Mouse (Mus musculus): ENCODE data around the gene Rplp0. TPM values are rescaled to one million over a fixed set of nuclear protein-coding genes. Genes with fewer than 3 reads are reported as not detected.

Rplp0 gene
- polyA plus RNA-seq, 1 experiment from 2014 or later, result 919 TPM

- Histone ChIP-seq H3K36me3 (ENCODE audit: control insufficient read depth, insufficient read depth) (peaks cover 3% of the 10 kb centered on the region), H3K27me3 (ENCODE audit: control insufficient read depth, insufficient read depth, low read depth, low read length) (no peaks in the 10 kb centered on the region), H3K4me3 (ENCODE audit: low read depth, low read length) (no peak overlapping the region), H3K27ac (ENCODE audit: low read length) (no peak overlapping the region), H3K9ac (ENCODE audit: low read depth, low read length) (no peak overlapping the region), H3K9me3 (replicated peaks; ENCODE audit: control insufficient read depth, low read length) (no peaks in the 10 kb centered on the region), H3K4me2 (ENCODE audit: low read depth, low read length) (no peak overlapping the region), H3K4me1 (ENCODE audit: control insufficient read depth, low read depth, low read length) (peaks cover 24% of the 10 kb centered on the region)
- ATAC-seq (ENCODE audit: low read depth), result no peak
- WGBS (ENCODE audit: insufficient replicate concordance), result 77% methylated on average over 11 of the region's 11 CpGs
Measured at GRCm38 (mm10) chr5:115546536-115546935, 12.7 kb upstream of the Rplp0 start.

- H3K4me1 ChIP-seq (ENCODE audit: control insufficient read depth, low read depth, low read length), result peaks cover 23% of the 10 kb centered on the region
- WGBS (ENCODE audit: insufficient replicate concordance), result 73% methylated on average over 6 of the region's 6 CpGs
Measured at GRCm38 (mm10) chr5:115547014-115547413, 12.3 kb upstream of the Rplp0 start.

GRCm38 (mm10) chr5:115547421-115547820 is 11.8 kb upstream of the Rplp0 start:
- H3K4me3 ChIP-seq (ENCODE audit: low read depth, low read length), result no peak overlapping the region
- no peak overlapping the region for H3K27ac ChIP-seq (ENCODE audit: low read length)
- peaks cover 19% of the 10 kb centered on the region for H3K4me1 ChIP-seq (ENCODE audit: control insufficient read depth, low read depth, low read length)
- no peaks in the 10 kb centered on the region for H3K9me3 ChIP-seq (replicated peaks; ENCODE audit: control insufficient read depth, low read length)
- no peak overlapping the region for H3K9ac ChIP-seq (ENCODE audit: low read depth, low read length)
- ATAC-seq (ENCODE audit: low read depth), result no peak
- H3K4me2 ChIP-seq (ENCODE audit: low read depth, low read length), result no peak overlapping the region
- H3K27me3 ChIP-seq (ENCODE audit: control insufficient read depth, insufficient read depth, low read depth, low read length), result no peaks in the 10 kb centered on the region
- H3K36me3 ChIP-seq (ENCODE audit: control insufficient read depth, insufficient read depth), result peaks cover 6% of the 10 kb centered on the region
- 78% methylated on average over 7 of the region's 7 CpGs for WGBS (ENCODE audit: insufficient replicate concordance)

More at GRCm38 (mm10) chr5:115547014-115547413, 12.3 kb upstream of the Rplp0 start:
- no peak overlapping the region for H3K4me3 ChIP-seq (ENCODE audit: low read depth, low read length)
- H3K36me3 ChIP-seq (ENCODE audit: control insufficient read depth, insufficient read depth), result peaks cover 4% of the 10 kb centered on the region
- no peaks in the 10 kb centered on the region for H3K9me3 ChIP-seq (replicated peaks; ENCODE audit: control insufficient read depth, low read length)
- H3K9ac ChIP-seq (ENCODE audit: low read depth, low read length), result no peak overlapping the region
- no peak overlapping the region for H3K27ac ChIP-seq (ENCODE audit: low read length)
- ATAC-seq (ENCODE audit: low read depth), result no peak
- H3K27me3 ChIP-seq (ENCODE audit: control insufficient read depth, insufficient read depth, low read depth, low read length), result no peaks in the 10 kb centered on the region
- no peak overlapping the region for H3K4me2 ChIP-seq (ENCODE audit: low read depth, low read length)

- no peak overlapping the region for H3K27ac ChIP-seq (ENCODE audit: low read length)
- ATAC-seq (ENCODE audit: low read depth), result no peak
- peaks cover 6% of the 10 kb centered on the region for H3K4me1 ChIP-seq (ENCODE audit: control insufficient read depth, low read depth, low read length)
- no peak overlapping the region for H3K4me3 ChIP-seq (ENCODE audit: low read depth, low read length)
- H3K4me2 ChIP-seq (ENCODE audit: low read depth, low read length), result no peak overlapping the region
- H3K9ac ChIP-seq (ENCODE audit: low read depth, low read length), result no peak overlapping the region
- H3K27me3 ChIP-seq (ENCODE audit: control insufficient read depth, insufficient read depth, low read depth, low read length), result no peaks in the 10 kb centered on the region
- H3K9me3 ChIP-seq (replicated peaks; ENCODE audit: control insufficient read depth, low read length), result no peaks in the 10 kb centered on the region
- 83% methylated on average over 18 of the region's 18 CpGs for WGBS (ENCODE audit: insufficient replicate concordance)
- H3K36me3 ChIP-seq (ENCODE audit: control insufficient read depth, insufficient read depth), result peaks cover 6% of the 10 kb centered on the region
Measured at GRCm38 (mm10) chr5:115548501-115549285, 10.6 kb upstream of the Rplp0 start.

GRCm38 (mm10) chr5:115550482-115551005 is 8.7 kb upstream of the Rplp0 start:
- Histone ChIP-seq H3K9ac (ENCODE audit: low read depth, low read length) (no peak overlapping the region), H3K27ac (ENCODE audit: low read length) (no peak overlapping the region), H3K4me2 (ENCODE audit: low read depth, low read length) (no peak overlapping the region), H3K27me3 (ENCODE audit: control insufficient read depth, insufficient read depth, low read depth, low read length) (no peaks in the 10 kb centered on the region), H3K9me3 (replicated peaks; ENCODE audit: control insufficient read depth, low read length) (no peaks in the 10 kb centered on the region), H3K4me3 (ENCODE audit: low read depth, low read length) (no peak overlapping the region), H3K4me1 (ENCODE audit: control insufficient read depth, low read depth, low read length) (no peaks in the 10 kb centered on the region), H3K36me3 (ENCODE audit: control insufficient read depth, insufficient read depth) (peaks cover 6% of the 10 kb centered on the region)
- ATAC-seq (ENCODE audit: low read depth), result no peak
- WGBS (ENCODE audit: insufficient replicate concordance), result 76% methylated on average over 11 of the region's 11 CpGs

- peaks cover 3% of the 10 kb centered on the region for H3K36me3 ChIP-seq (ENCODE audit: control insufficient read depth, insufficient read depth)
- no peak for ATAC-seq (ENCODE audit: low read depth)
- WGBS (ENCODE audit: insufficient replicate concordance), result 73% methylated on average over 12 of the region's 12 CpGs
Measured at GRCm38 (mm10) chr5:115551386-115551785, 7.9 kb upstream of the Rplp0 start.

GRCm38 (mm10) chr5:115551799-115552198 is 7.5 kb upstream of the Rplp0 start:
- Histone ChIP-seq H3K4me3 (ENCODE audit: low read depth, low read length) (no peak overlapping the region), H3K27ac (ENCODE audit: low read length) (no peak overlapping the region), H3K36me3 (ENCODE audit: control insufficient read depth, insufficient read depth) (peaks cover 3% of the 10 kb centered on the region), H3K9ac (ENCODE audit: low read depth, low read length) (no peak overlapping the region), H3K4me2 (ENCODE audit: low read depth, low read length) (no peak overlapping the region), H3K27me3 (ENCODE audit: control insufficient read depth, insufficient read depth, low read depth, low read length) (no peaks in the 10 kb centered on the region), H3K9me3 (replicated peaks; ENCODE audit: control insufficient read depth, low read length) (no peaks in the 10 kb centered on the region), H3K4me1 (ENCODE audit: control insufficient read depth, low read depth, low read length) (peaks cover 4% of the 10 kb centered on the region; the same call in 1 of the 2 replicates)
- ATAC-seq (ENCODE audit: low read depth), result no peak
- WGBS (ENCODE audit: insufficient replicate concordance), result 79% methylated on average over 13 of the region's 13 CpGs

More at GRCm38 (mm10) chr5:115551386-115551785, 7.9 kb upstream of the Rplp0 start:
- no peak overlapping the region for H3K9ac ChIP-seq (ENCODE audit: low read depth, low read length)
- no peaks in the 10 kb centered on the region for H3K9me3 ChIP-seq (replicated peaks; ENCODE audit: control insufficient read depth, low read length)
- H3K27ac ChIP-seq (ENCODE audit: low read length), result no peak overlapping the region
- no peaks in the 10 kb centered on the region for H3K27me3 ChIP-seq (ENCODE audit: control insufficient read depth, insufficient read depth, low read depth, low read length)
- H3K4me1 ChIP-seq (ENCODE audit: control insufficient read depth, low read depth, low read length), result peaks cover 4% of the 10 kb centered on the region; the same call in 1 of the 2 replicates
- no peak overlapping the region for H3K4me3 ChIP-seq (ENCODE audit: low read depth, low read length)
- no peak overlapping the region for H3K4me2 ChIP-seq (ENCODE audit: low read depth, low read length)

GRCm38 (mm10) chr5:115553801-115554420 is 5.4 kb upstream of the Rplp0 start:
- Histone ChIP-seq H3K36me3 (ENCODE audit: control insufficient read depth, insufficient read depth) (peaks cover 3% of the 10 kb centered on the region; the same call in 1 of the 2 replicates), H3K4me1 (ENCODE audit: control insufficient read depth, low read depth, low read length) (peaks cover 4% of the 10 kb centered on the region; the same call in 1 of the 2 replicates), H3K9ac (ENCODE audit: low read depth, low read length) (no peak overlapping the region), H3K27ac (ENCODE audit: low read length) (no peak overlapping the region), H3K27me3 (ENCODE audit: control insufficient read depth, insufficient read depth, low read depth, low read length) (no peaks in the 10 kb centered on the region), H3K4me3 (ENCODE audit: low read depth, low read length) (no peak overlapping the region), H3K9me3 (replicated peaks; ENCODE audit: control insufficient read depth, low read length) (no peaks in the 10 kb centered on the region), H3K4me2 (ENCODE audit: low read depth, low read length) (no peak overlapping the region)
- 84% methylated on average over 33 of the region's 33 CpGs for WGBS (ENCODE audit: insufficient replicate concordance)
- ATAC-seq (ENCODE audit: low read depth), result no peak

Data from liver, embryonic 16.5 days (tissue).